In genomic region chrX:38207392-38207791, GRCm38 (mm10) we compare ENCODE assay signal across 13 mouse cellular contexts.
"Had no signal": no experiment of that assay in that cellular context is flagged by ENCODE, and none has a peak within 500 bp of the region (broad histone marks: within the 10 kb centered on the region; RNA-seq: fewer than 3 reads in every experiment).

No protein-coding gene starts in this region.

- ATAC-seq: intestine, embryonic 16.5 days; midbrain, embryonic 13.5 days had no signal

- DNase-seq: kidney, adult 18-20 months; kidney, postnatal 36 days; liver, embryonic 13.5 days; lung, adult 2 months; lung, postnatal 14 days; lung, postnatal 4 days; right cerebral cortex, adult 18-20 months; right cerebral cortex, postnatal 25 days; spleen, adult 18-20 months; thymus, adult 18-20 months; thymus, postnatal 36 days had no signal
